Mouse (Mus musculus) urinary bladder, postnatal 14 days (tissue): ENCODE measurements around the gene Hdac5.
A peak's percentile ranks its signal among the peaks of the same experiment; 100 is the strongest.

Experiments used
- DNase-seq: peaks from one replicate; pipeline ENCODE4 v3.0.0; 2021; ENCODE audit warnings: low spot score

The Hdac5 gene

DNA sequence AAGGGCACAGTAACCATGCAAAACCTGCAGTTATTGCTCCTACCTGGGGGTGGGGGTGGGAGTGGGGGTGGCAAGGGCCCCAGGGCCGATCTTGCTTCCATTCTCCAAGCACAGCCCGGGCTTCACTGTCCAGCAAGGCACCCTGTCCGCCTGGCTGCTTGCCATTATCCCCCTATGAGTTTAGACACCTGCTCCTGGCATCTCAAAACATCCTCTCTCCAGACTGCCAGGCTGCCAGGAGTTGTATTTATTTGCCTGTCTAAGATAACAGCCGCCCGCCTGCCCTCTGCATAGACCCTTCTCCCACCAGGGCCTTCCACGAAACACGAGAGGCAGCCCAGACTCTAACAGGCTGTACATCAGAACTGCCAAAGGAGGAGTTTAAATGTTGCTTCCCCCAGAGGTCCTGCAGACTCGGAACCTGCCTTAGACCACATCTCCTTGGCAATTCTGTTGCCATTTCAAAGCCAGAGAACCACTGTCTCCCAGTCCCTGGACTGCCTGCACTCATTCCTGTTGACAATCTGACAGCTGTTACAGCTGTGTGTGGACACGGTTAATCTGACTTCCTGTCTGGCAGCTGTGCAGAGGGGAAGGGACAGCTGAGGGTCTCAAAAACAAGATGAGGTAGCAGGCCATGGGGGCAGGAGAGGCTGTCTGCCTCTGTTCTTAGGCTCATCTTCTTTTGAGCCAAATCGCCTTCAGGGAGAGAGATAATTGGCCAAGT is 15.4 kb downstream of the Hdac5 start:
- no peak for DNase-seq

DNA sequence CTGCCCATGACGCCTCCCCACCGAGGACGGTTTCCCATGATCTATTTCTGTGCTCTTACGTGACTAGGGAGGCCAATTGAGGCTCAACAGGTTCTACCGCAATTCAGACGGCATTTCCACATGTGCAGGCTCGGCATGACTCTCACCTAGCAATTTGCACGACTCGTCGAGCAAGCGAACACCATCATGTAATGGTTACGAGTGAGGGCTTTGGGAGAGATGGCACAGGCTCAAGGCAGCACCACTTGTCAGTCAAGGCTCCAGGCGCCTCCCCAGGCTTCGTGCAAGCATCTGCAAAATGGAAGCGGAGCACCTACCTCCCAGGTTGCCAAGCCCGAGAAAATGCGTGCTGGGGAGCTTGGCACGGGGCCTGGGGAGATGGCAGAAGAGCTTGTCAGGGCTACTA is 18.0 kb downstream of the Hdac5 start:
- peak; percentile 64 for DNase-seq

GRCm38 (mm10) chr11:102211011-102211410 is 19.0 kb downstream of the Hdac5 start:
- no peak for DNase-seq

GRCm38 (mm10) chr11:102210185-102210584 is 19.8 kb downstream of the Hdac5 start:
- no peak for DNase-seq

GRCm38 (mm10) chr11:102209742-102210141 is 20.2 kb downstream of the Hdac5 start:
- DNase-seq: no peak

DNA sequence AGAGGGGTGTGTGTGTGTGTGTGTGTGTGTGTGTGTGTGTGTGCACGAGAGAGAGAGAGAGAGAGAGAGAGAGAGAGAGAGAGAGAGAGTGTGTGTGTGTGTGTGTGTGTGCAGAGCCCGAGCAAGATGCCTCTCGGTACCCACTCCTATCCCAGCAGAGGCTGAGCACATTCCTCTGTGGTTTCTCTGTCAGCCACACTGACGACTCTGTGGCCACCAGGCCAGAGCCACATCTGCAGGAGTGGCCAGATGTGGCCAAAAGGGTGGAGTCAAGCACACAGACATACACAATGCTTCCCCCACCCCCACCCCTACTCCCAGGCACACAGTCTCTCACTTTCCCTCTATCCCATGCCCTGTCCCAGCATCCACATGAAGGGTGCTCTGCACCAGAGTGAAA is 21.1 kb downstream of the Hdac5 start:
- no peak for DNase-seq

DNA sequence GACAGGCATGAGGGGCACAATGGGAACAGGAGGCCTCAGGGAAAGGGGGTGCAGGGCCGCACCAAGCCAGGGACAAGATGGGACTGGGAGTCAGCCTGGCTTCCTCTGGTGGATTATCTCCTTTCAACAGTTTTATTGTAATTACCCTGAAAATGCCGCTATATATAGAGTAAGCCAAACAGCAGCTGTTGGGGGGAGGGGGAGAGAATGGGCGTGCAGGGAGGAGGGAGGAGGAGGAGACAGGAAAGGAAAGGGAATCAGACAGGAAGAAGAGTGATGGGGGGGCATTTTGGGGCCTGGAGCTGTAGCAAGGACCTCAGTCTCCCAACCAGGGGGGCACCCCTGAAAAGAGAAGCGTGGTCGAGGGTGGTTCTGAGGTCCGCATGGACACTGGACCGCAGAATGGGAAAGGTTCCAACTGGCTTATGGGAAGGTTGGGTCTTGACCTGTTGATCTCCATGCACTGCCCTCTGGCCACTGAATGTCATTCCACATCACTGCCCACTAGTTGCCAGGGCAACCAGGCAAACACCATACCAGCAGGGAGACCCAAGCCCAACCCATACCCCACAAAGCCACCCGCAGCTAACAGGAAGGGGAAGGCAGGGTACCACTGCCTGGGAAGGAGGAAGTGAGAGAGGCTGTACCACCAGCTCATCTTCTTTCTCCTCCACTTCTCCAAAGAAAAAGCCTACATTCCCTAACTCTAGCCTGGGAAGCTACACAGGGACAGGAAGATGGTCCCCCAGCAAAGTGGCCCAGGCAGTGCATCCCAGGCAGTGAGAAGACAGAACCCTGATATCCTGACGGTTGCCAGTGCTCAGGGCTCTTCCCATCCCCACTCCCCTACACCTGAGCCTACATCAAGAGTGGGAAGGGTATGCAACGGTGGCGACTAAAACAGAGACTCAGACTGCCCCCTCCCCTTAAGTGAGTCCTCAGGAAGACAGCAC is 21.9 kb downstream of the Hdac5 start:
- DNase-seq: no peak

DNA sequence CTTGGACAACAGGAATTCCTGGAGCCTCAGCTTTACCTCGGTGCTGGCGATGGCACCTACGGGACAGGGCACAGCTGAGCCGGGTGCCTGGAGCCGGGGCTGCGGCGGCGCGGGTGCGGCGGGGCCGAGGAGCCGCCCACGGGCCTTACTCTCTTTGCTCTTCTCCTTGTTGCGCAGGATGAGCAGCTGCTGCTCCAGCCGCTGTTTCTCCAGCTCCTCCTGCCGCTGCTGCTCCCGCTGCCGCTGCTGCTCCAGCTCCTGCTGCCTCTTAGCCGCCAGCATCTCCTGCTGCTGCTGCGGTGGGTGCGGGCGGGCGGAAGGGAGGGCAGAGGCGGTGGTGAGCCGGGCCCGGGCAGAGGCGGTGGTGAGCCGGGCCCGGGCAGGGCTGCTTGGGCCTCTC is 23.5 kb downstream of the Hdac5 start:
- DNase-seq: no peak

GRCm38 (mm10) chr11:102201408-102201821 is 28.6 kb downstream of the Hdac5 start:
- DNase-seq: no peak

- no peak for DNase-seq
These were observed 30.1 kb downstream of the Hdac5 start for GRCm38 (mm10) chr11:102199856-102200255.

DNA sequence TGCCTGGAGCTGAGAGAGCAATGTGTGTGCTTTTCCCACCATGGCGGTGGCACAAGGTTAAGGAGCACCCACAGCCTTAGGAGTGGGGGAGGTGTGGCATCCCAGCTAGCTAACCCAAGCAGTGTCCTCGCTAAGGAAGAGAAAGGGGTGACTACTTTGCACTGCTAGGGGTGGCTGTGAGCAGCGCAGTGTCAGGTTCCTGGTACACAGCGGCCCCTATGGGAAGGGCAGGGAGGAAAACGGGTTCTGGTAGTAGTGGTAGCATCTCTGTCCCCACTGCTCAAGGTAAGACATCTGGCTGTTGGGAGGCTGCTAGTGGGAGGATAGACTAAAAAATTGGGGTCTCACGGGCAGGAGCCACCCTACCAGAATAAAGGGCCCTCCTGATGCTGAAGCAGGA is 31.7 kb downstream of the Hdac5 start:
- DNase-seq: no peak

- DNase-seq: no peak
These were observed 33.8 kb downstream of the Hdac5 start for GRCm38 (mm10) chr11:102196018-102196797.

DNA sequence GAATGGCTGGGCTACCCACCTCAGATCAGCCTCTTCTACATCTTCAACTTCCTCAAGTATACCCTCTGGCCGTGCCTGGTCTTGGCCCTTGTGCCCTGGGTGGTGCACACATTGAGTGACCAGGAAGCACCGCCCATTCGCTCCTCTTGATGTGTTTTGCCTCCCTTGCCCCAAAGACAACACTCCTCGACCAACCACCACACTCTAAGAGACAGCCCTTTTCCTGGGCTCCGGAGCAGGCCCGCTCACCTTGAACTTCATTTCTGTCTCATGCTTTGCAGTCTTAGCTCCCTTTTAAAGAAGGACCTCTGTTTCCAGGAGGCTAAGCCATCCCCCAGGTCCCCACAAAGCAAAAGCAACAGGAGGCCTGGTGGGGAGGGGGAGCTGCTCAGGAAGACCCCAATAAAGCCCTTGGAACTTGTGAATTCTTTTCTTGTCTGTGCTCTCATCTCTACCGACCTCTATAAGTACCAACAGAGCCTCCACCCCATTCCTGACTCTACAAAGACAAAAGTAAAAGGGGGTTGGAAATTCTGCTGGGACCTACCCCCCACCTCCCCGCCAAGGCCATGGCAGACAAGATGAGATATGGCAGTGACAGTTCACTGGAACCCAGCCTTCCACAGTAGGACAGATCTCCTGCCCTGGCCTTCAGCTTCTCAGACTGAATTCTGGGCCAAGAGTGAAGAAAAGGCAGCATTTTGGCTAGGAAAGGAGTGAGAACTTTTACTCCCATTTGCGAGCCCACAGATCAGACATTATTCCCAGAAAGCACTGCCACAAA is 36.1 kb downstream of the Hdac5 start:
- no peak for DNase-seq

- DNase-seq: no peak
These were observed 39.1 kb downstream of the Hdac5 start for GRCm38 (mm10) chr11:102190848-102191247.

DNA sequence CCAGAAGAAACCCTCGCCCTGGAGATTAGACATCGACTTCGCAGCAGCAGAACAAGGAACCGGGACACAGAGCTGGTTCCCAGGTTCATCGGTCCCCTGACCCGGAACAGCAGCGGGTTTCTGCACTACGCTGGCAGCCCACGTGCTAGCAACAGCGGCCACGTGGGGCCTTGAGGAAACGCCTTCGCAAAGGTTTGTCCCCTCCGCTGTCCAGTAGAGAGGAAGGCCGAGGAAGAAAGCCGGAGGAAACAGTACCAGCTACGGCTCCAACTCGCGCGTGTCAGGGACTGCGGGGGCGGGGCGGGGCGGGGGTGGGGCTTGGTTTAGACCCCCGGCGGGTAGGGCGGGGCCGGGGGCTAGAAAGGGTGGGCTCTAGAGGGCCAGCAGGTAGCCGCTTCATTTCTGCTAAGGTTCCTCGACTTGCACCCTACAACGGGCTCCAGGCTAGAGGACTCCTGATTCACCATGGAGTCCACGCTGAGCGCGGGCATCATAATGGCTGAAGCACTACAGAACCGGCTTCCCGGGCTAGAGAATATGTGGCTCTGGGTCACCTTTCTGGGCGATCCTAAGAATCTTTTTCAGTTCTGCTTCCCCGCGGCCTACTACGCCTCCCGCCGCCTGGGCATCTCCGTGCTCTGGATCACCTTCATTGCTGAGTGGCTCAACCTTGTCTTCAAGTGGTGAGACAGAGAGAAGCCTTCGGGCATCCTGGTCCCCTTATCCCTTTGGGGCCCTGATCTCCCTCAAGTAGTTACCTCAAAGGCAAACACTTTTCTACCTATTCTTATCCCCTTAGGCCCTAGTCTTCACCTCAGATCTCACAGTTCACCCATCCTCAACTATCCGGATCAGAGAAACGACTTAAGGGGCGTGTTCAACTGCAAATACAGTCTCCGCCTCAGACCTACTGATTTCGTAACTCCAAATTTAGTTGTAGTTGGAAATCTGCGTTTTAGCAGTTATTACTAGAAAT is 40.2 kb downstream of the Hdac5 start, which contains the start of gene G6pc3:
TSS of gene G6pc3 (plus strand) at position 160 of the 976 bp plus-strand sequence.
- peak; percentile 91 for DNase-seq

DNA sequence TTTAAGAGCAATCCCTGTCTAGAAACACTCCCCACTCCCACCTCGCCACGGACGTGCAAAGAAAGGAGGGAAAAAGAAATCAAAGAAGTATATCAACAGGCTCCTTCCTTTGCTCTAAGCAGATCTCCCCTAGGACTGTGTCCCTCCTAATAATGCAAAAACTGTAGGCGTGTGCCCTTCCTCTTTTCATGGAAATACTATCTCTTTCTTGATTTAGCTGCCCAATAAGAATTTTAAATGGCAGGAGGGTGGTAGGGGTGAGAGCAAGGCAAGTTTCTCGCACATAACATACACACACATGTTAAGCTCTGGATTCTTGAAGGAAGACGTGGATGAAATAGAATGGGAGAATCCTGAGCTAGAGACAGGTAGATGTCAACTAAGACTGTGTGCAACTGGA is 41.0 kb downstream of the Hdac5 start:
- DNase-seq: no peak

GRCm38 (mm10) chr11:102186235-102186634 is 43.7 kb downstream of the Hdac5 start:
- no peak for DNase-seq

GRCm38 (mm10) chr11:102185677-102186076 is 44.3 kb downstream of the Hdac5 start:
- DNase-seq: no peak

- DNase-seq: peak; percentile 98
These were observed 45.1 kb downstream of the Hdac5 start, which contains the start of gene Lsm12 for GRCm38 (mm10) chr11:102184646-102185495. Lsm12 (minus strand) TSS chr11:102185296.
